Comparison of ENCODE assay signal across 19 mouse cellular contexts in genomic region chr3:104226731-104227130, GRCm38 (mm10). TPM values are rescaled to one million over a fixed set of nuclear protein-coding genes. Genes with fewer than 3 reads are reported as not detected.
DNase-seq lines count a peak whose midpoint lies in the region; ATAC-seq and TF ChIP-seq lines count a peak whose summit lies in the region.
"Had no signal": no experiment of that assay in that cellular context is flagged by ENCODE, and none has a peak within 500 bp of the region (broad histone marks: within the 10 kb centered on the region; RNA-seq: fewer than 3 reads in every experiment).

No protein-coding gene starts in this region.

- peaks cover 21% of the 10 kb centered on the region for H3K4me1 ChIP-seq in kidney, embryonic 15.5 days
- peaks cover 7% of the 10 kb centered on the region; the same call in 1 of the 2 replicates for H3K4me1 ChIP-seq in intestine, postnatal 0 days (replicated peaks; ENCODE audit: control insufficient read depth, insufficient read depth, low read length)
- H3K4me1 ChIP-seq: hindbrain, embryonic 15.5 days had no signal

- intact Hi-C loops in left cerebral cortex, postnatal 4 days (cut with DNase I), result loop anchor here (10.0 kb wide), 1 partner anchor 208 kb away; no protein-coding TSS in a partner anchor

- TF ChIP-seq CTCF in intestine, postnatal 0 days (IDR thresholded peaks at IDR 0.05; ENCODE audit: low read depth), result no peak

- H3K4me3 ChIP-seq in kidney, embryonic 15.5 days (replicated peaks), result no peak overlapping the region
- H3K4me3 ChIP-seq in intestine, postnatal 0 days (ENCODE audit: low read depth, low read length), result no peak overlapping the region
- H3K4me3 ChIP-seq: embryonic facial prominence, embryonic 10.5 days; forebrain, embryonic 13.5 days; hindbrain, embryonic 15.5 days; limb, embryonic 12.5 days; lung, embryonic 15.5 days had no signal

- H3K27me3 ChIP-seq in kidney, embryonic 15.5 days, result no peaks in the 10 kb centered on the region
- no peaks in the 10 kb centered on the region for H3K27me3 ChIP-seq in intestine, postnatal 0 days (replicated peaks; ENCODE audit: control insufficient read depth, insufficient read depth, low read length)
- H3K27me3 ChIP-seq: forebrain, embryonic 13.5 days; hindbrain, embryonic 15.5 days; limb, embryonic 12.5 days; lung, embryonic 15.5 days had no signal

- no peak overlapping the region for H3K9ac ChIP-seq in kidney, embryonic 15.5 days
- H3K9ac ChIP-seq in intestine, postnatal 0 days (ENCODE audit: low read depth, low read length), result no peak overlapping the region
- H3K9ac ChIP-seq: forebrain, embryonic 13.5 days; hindbrain, embryonic 15.5 days; limb, embryonic 12.5 days; liver, embryonic 14.5 days; lung, embryonic 15.5 days had no signal

- no peaks in the 10 kb centered on the region for H3K36me3 ChIP-seq in kidney, embryonic 15.5 days
- no peaks in the 10 kb centered on the region for H3K36me3 ChIP-seq in intestine, postnatal 0 days (ENCODE audit: control insufficient read depth, insufficient read depth)
- H3K36me3 ChIP-seq: embryonic facial prominence, embryonic 10.5 days; hindbrain, embryonic 15.5 days; limb, embryonic 12.5 days; lung, embryonic 15.5 days had no signal

- H3K9me3 ChIP-seq in kidney, embryonic 15.5 days (replicated peaks), result no peaks in the 10 kb centered on the region
- H3K9me3 ChIP-seq in intestine, postnatal 0 days (ENCODE audit: control insufficient read depth), result no peaks in the 10 kb centered on the region
- H3K9me3 ChIP-seq: embryonic facial prominence, embryonic 10.5 days; forebrain, embryonic 13.5 days; hindbrain, embryonic 15.5 days; limb, embryonic 12.5 days; lung, embryonic 15.5 days had no signal

- no peak overlapping the region for H3K4me2 ChIP-seq in kidney, embryonic 15.5 days
- peak overlapping the region; percentile 43 for H3K4me2 ChIP-seq in intestine, postnatal 0 days (replicated peaks; ENCODE audit: low read depth)
- H3K4me2 ChIP-seq: forebrain, embryonic 13.5 days; hindbrain, embryonic 15.5 days; limb, embryonic 12.5 days; lung, embryonic 15.5 days; midbrain, embryonic 11.5 days had no signal

- DNase-seq in embryo, embryonic 10 days (ENCODE audit: low spot score), result peak; percentile 12
- no peak for DNase-seq in embryo, embryonic 11 days
- no peak for DNase-seq in kidney, adult 18-20 months
- DNase-seq in ZHBTc4 (ENCODE audit: low read depth, low spot score), result peak; percentile 60
- DNase-seq in left cerebral cortex, postnatal 4 days, result no peak
- DNase-seq in spleen, postnatal 10 days (ENCODE audit: low spot score in 2 of 2), result no peak
- DNase-seq: adrenal gland, postnatal 25 days; cerebellum, adult 11 months; cerebellum, postnatal 10 days; layer of hippocampus, adult 9-11 months had no signal

- H3K27ac ChIP-seq in kidney, embryonic 15.5 days, result 0 out of 2 replicates have a peak overlapping the region, but pooled peaks have one; percentile 42
- H3K27ac ChIP-seq in intestine, postnatal 0 days (ENCODE audit: low read depth, low read length), result peak overlapping the region; percentile 83
- H3K27ac ChIP-seq: embryonic facial prominence, embryonic 10.5 days; forebrain, embryonic 13.5 days; hindbrain, embryonic 15.5 days; limb, embryonic 12.5 days; liver, embryonic 14.5 days; lung, embryonic 15.5 days had no signal

- WGBS in kidney, embryonic 15.5 days, result 29% methylated on average over 7 of the region's 7 CpGs
- 14% methylated on average over 7 of the region's 7 CpGs for WGBS in intestine, postnatal 0 days

- ATAC-seq in kidney, embryonic 15.5 days (replicated peaks; ENCODE audit: low FRiP score), result no peak
- no peak for ATAC-seq in intestine, postnatal 0 days
- ATAC-seq: forebrain, embryonic 13.5 days had no signal

RNA-seq across cellular contexts. Expression of gene Magi3, which starts 6.6 kb away (rescaled TPM):
- 5.9 and 6.1 TPM in 2 replicates for polyA plus RNA-seq in kidney, embryonic 15.5 days (2015; fragmentation: Nextera tagmentation; extraction: Ambion mirVana)
- 4.6 and 4.9 TPM in 2 replicates for polyA plus RNA-seq in intestine, postnatal 0 days (2015; fragmentation: Nextera tagmentation; extraction: Ambion mirVana)
- total RNA-seq in left cerebral cortex, postnatal 4 days (2021), result 10 to 100 TPM; 42.5 to 43.1 TPM

Comparison
In these comparisons a context has a peak if more than half of its experiments do, and no peak if none do; other contexts are left out.
1. DNase-seq: peak in embryo, embryonic 10 days (single experiment) and ZHBTc4 (single experiment); none in embryo, embryonic 11 days (single experiment), kidney, adult 18-20 months (single experiment), left cerebral cortex, postnatal 4 days (single experiment) and spleen, postnatal 10 days (0 of 2).